ENCODE assay signal across 10 mouse cellular contexts in genomic region chr1:75190577-75190976, GRCm38 (mm10). TPM values are rescaled to one million over a fixed set of nuclear protein-coding genes. Genes with fewer than 3 reads are reported as not detected.
A peak's percentile ranks its signal among the peaks of the same experiment; 100 is the strongest.
DNase-seq lines count a peak whose midpoint lies in the region; ATAC-seq and TF ChIP-seq lines count a peak whose summit lies in the region.
"Had no signal": no experiment of that assay in that cellular context is flagged by ENCODE, and none has a peak within 500 bp of the region (broad histone marks: within the 10 kb centered on the region; RNA-seq: fewer than 3 reads in every experiment).

No protein-coding gene starts in this region.

- H3K9me3 ChIP-seq in heart, embryonic 13.5 days: no peaks in the 10 kb centered on the region
- no peaks in the 10 kb centered on the region for H3K9me3 ChIP-seq in G1E (replicated peaks)
- no peaks in the 10 kb centered on the region for H3K9me3 ChIP-seq in forebrain, postnatal 0 days (ENCODE audit: low read length)

- 33% methylated on average over 2 of the region's 2 CpGs for WGBS in heart, embryonic 13.5 days
- WGBS in forebrain, postnatal 0 days: 67% methylated on average over 2 of the region's 2 CpGs

- no peak for DNase-seq in heart, postnatal 36 days
- no peak for DNase-seq in G1E (ENCODE audit: low spot score)
- no peak for DNase-seq in forebrain, postnatal 0 days
- no peak for DNase-seq in right cerebral cortex, postnatal 25 days
- no peak for DNase-seq in retina, embryonic 14.5 days (ENCODE audit: low spot score)
- no peak for DNase-seq in right cerebral cortex, adult 18-20 months
- DNase-seq: cerebellum, postnatal 14 days; kidney, adult 2 months had no signal

- 0 out of 2 replicates have a peak overlapping the region, but pooled peaks have one; percentile 75 for H3K27ac ChIP-seq in heart, embryonic 13.5 days (replicated peaks)
- H3K27ac ChIP-seq in forebrain, postnatal 0 days (ENCODE audit: low read depth, low read length): no peak overlapping the region

- no peak for TF ChIP-seq CTCF in G1E (IDR thresholded peaks at IDR 0.05; ENCODE audit: low read depth, low read length)
- no peak for TF ChIP-seq CTCF in forebrain, postnatal 0 days (IDR thresholded peaks at IDR 0.05; ENCODE audit: low read depth)

- peaks cover 27% of the 10 kb centered on the region for H3K4me1 ChIP-seq in heart, embryonic 13.5 days
- peaks cover 52% of the 10 kb centered on the region for H3K4me1 ChIP-seq in G1E (ENCODE audit: insufficient read depth, low read depth, low read length)
- H3K4me1 ChIP-seq in forebrain, postnatal 0 days (ENCODE audit: insufficient read depth): peaks cover 19% of the 10 kb centered on the region

- H3K4me2 ChIP-seq in heart, embryonic 13.5 days: peak overlapping the region; percentile 94
- peak overlapping the region; percentile 89; the same call in 1 of the 2 replicates for H3K4me2 ChIP-seq in forebrain, postnatal 0 days (ENCODE audit: low read depth)

- peak overlapping the region; percentile 70 for H3K4me3 ChIP-seq in heart, embryonic 13.5 days
- H3K4me3 ChIP-seq in G1E (ENCODE audit: low read depth, low read length): peak overlapping the region; percentile 80; the same call in 1 of the 2 replicates
- no peak overlapping the region for H3K4me3 ChIP-seq in forebrain, postnatal 0 days (ENCODE audit: low read depth, low read length)

- intact Hi-C loops in heart, postnatal 36 days (cut with DNase I): loop anchor here (2.0 to 5.0 kb wide), 2 partner anchors 22 to 127 kb away; partner anchors contain the start of genes Dnpep and Zfand2b

- peaks cover 52% of the 10 kb centered on the region for H3K36me3 ChIP-seq in heart, embryonic 13.5 days
- H3K36me3 ChIP-seq in G1E (replicated peaks): peaks cover 72% of the 10 kb centered on the region
- peaks cover 47% of the 10 kb centered on the region for H3K36me3 ChIP-seq in forebrain, postnatal 0 days (ENCODE audit: insufficient read depth)

- ATAC-seq in heart, embryonic 13.5 days (ENCODE audit: extremely low read depth, insufficient number of reproducible peaks, low FRiP score, low TSS enrichment): no peak
- no peak for ATAC-seq in G1E (ENCODE audit: extremely low read depth, insufficient number of reproducible peaks, low FRiP score, poor library complexity, severe bottlenecking)
- ATAC-seq in forebrain, postnatal 0 days: no peak
- ATAC-seq in megakaryocyte progenitor cell, adult 5-6 weeks (replicated peaks; ENCODE audit: poor library complexity): 0 out of 2 replicates have a peak, but pooled peaks have one; percentile 5

- no peaks in the 10 kb centered on the region for H3K27me3 ChIP-seq in heart, embryonic 13.5 days (replicated peaks)
- no peaks in the 10 kb centered on the region for H3K27me3 ChIP-seq in G1E (ENCODE audit: insufficient read depth, low read length)
- H3K27me3 ChIP-seq in forebrain, postnatal 0 days (ENCODE audit: insufficient read depth, low read length): no peaks in the 10 kb centered on the region

- H3K9ac ChIP-seq in heart, embryonic 13.5 days: peak overlapping the region; percentile 94; the same call in 1 of the 2 replicates
- H3K9ac ChIP-seq in forebrain, postnatal 0 days: peak overlapping the region; percentile 96; the same call in 1 of the 2 replicates

RNA-seq across cellular contexts. Expression of gene Ankzf1, which starts 1.4 kb away (rescaled TPM):
- polyA plus RNA-seq in heart, embryonic 13.5 days (2015; fragmentation: Nextera tagmentation; extraction: Ambion mirVana): 23.7 and 26.4 TPM in 2 replicates
- total RNA-seq in heart, postnatal 36 days (2021): 10 to 100 TPM; 13.3 to 13.5 TPM
- total RNA-seq in G1E (2014; fragmentation: Nextera tagmentation): 47.5 and 50.4 TPM in 2 replicates
- 57.4 and 69.3 TPM in 2 replicates for total RNA-seq in G1E (2017)
- polyA plus RNA-seq in G1E (2012): 17.0 and 22.9 TPM in 2 replicates
- total RNA-seq in forebrain, postnatal 0 days (2014; rRNA removed): 17.9 and 22.2 TPM in 2 replicates
- 12.5 and 13.5 TPM in 2 replicates for polyA plus RNA-seq in forebrain, postnatal 0 days (2015; fragmentation: Nextera tagmentation; extraction: Ambion mirVana)
- 7.7 and 7.8 TPM in 2 replicates for total RNA-seq in megakaryocyte progenitor cell, adult 5-6 weeks (2015)
- 21.7 and 27.0 TPM in 2 replicates for total RNA-seq in megakaryocyte progenitor cell, adult 5-6 weeks (2017)

RNA-seq across cellular contexts. Expression of gene Atg9a, which starts 1.4 kb away (rescaled TPM):
- polyA plus RNA-seq in heart, embryonic 13.5 days (2015; fragmentation: Nextera tagmentation; extraction: Ambion mirVana): 28.7 and 30.4 TPM in 2 replicates
- 10 to 100 TPM; 73.8 to 76.3 TPM for total RNA-seq in heart, postnatal 36 days (2021)
- total RNA-seq in G1E (2014; fragmentation: Nextera tagmentation): 40.0 and 46.2 TPM in 2 replicates
- 16.2 and 16.3 TPM in 2 replicates for total RNA-seq in G1E (2017)
- 34.2 and 47.5 TPM in 2 replicates for polyA plus RNA-seq in G1E (2012)
- 53.2 and 76.1 TPM in 2 replicates for total RNA-seq in forebrain, postnatal 0 days (2014; rRNA removed)
- polyA plus RNA-seq in forebrain, postnatal 0 days (2015; fragmentation: Nextera tagmentation; extraction: Ambion mirVana): 47.2 and 57.9 TPM in 2 replicates
- 14.5 and 18.2 TPM in 2 replicates for total RNA-seq in megakaryocyte progenitor cell, adult 5-6 weeks (2015)
- 7.2 and 9.5 TPM in 2 replicates for total RNA-seq in megakaryocyte progenitor cell, adult 5-6 weeks (2017)

RNA-seq across cellular contexts. Expression of gene Abcb6, which starts 10.4 kb away (rescaled TPM):
- 14.8 and 17.6 TPM in 2 replicates for polyA plus RNA-seq in heart, embryonic 13.5 days (2015; fragmentation: Nextera tagmentation; extraction: Ambion mirVana)
- total RNA-seq in heart, postnatal 36 days (2021): 10 to 100 TPM; 28.8 to 30.4 TPM
- total RNA-seq in G1E (2014; fragmentation: Nextera tagmentation): 19.5 and 132 TPM in 2 replicates
- 25.0 and 28.1 TPM in 2 replicates for total RNA-seq in G1E (2017)
- polyA plus RNA-seq in G1E (2012): 5.4 and 9.5 TPM in 2 replicates
- 40.7 and 42.5 TPM in 2 replicates for total RNA-seq in forebrain, postnatal 0 days (2014; rRNA removed)
- polyA plus RNA-seq in forebrain, postnatal 0 days (2015; fragmentation: Nextera tagmentation; extraction: Ambion mirVana): 46.0 and 52.5 TPM in 2 replicates
- 10.0 and 12.8 TPM in 2 replicates for total RNA-seq in megakaryocyte progenitor cell, adult 5-6 weeks (2015)
- 10.3 and 14.8 TPM in 2 replicates for total RNA-seq in megakaryocyte progenitor cell, adult 5-6 weeks (2017)

RNA-seq across cellular contexts. Expression of gene Glb1l, which starts 20.0 kb away (rescaled TPM):
- polyA plus RNA-seq in heart, embryonic 13.5 days (2015; fragmentation: Nextera tagmentation; extraction: Ambion mirVana): 6.9 and 8.2 TPM in 2 replicates
- 1 to 10 TPM; 2.5 to 4.0 TPM for total RNA-seq in heart, postnatal 36 days (2021)
- 10.1 and 19.2 TPM in 2 replicates for total RNA-seq in G1E (2014; fragmentation: Nextera tagmentation)
- total RNA-seq in G1E (2017): 11.0 and 12.5 TPM in 2 replicates
- 0.29 and 0.83 TPM in 2 replicates for polyA plus RNA-seq in G1E (2012)
- 15.0 and 18.5 TPM in 2 replicates for total RNA-seq in forebrain, postnatal 0 days (2014; rRNA removed)
- 10.3 and 12.4 TPM in 2 replicates for polyA plus RNA-seq in forebrain, postnatal 0 days (2015; fragmentation: Nextera tagmentation; extraction: Ambion mirVana)
- 24.2 and 31.9 TPM in 2 replicates for total RNA-seq in megakaryocyte progenitor cell, adult 5-6 weeks (2015)
- 12.3 and 13.7 TPM in 2 replicates for total RNA-seq in megakaryocyte progenitor cell, adult 5-6 weeks (2017)

RNA-seq across cellular contexts. Expression of gene Stk16, which starts 20.1 kb away (rescaled TPM):
- 81.2 and 96.6 TPM in 2 replicates for polyA plus RNA-seq in heart, embryonic 13.5 days (2015; fragmentation: Nextera tagmentation; extraction: Ambion mirVana)
- total RNA-seq in heart, postnatal 36 days (2021): 10 to 100 TPM; 38.1 to 41.0 TPM
- 59.4 and 78.2 TPM in 2 replicates for total RNA-seq in G1E (2014; fragmentation: Nextera tagmentation)
- 70.7 and 72.6 TPM in 2 replicates for total RNA-seq in G1E (2017)
- 114 and 133 TPM in 2 replicates for polyA plus RNA-seq in G1E (2012)
- 102 and 109 TPM in 2 replicates for total RNA-seq in forebrain, postnatal 0 days (2014; rRNA removed)
- 95.6 and 102 TPM in 2 replicates for polyA plus RNA-seq in forebrain, postnatal 0 days (2015; fragmentation: Nextera tagmentation; extraction: Ambion mirVana)
- total RNA-seq in megakaryocyte progenitor cell, adult 5-6 weeks (2015): 208 and 214 TPM in 2 replicates
- 135 and 187 TPM in 2 replicates for total RNA-seq in megakaryocyte progenitor cell, adult 5-6 weeks (2017)
